Mouse (Mus musculus): ENCODE results near the gene Efnb1.

Gene Efnb1

GRCm38 (mm10) chrX:99153266-99153646 is 17.3 kb downstream of the Efnb1 start:
- DNase-seq (ENCODE audit: low spot score in 2 of 2), result no peak

GRCm38 (mm10) chrX:99154358-99154757 is 18.4 kb downstream of the Efnb1 start:
- no peak for DNase-seq (ENCODE audit: low spot score in 2 of 2)

DNA sequence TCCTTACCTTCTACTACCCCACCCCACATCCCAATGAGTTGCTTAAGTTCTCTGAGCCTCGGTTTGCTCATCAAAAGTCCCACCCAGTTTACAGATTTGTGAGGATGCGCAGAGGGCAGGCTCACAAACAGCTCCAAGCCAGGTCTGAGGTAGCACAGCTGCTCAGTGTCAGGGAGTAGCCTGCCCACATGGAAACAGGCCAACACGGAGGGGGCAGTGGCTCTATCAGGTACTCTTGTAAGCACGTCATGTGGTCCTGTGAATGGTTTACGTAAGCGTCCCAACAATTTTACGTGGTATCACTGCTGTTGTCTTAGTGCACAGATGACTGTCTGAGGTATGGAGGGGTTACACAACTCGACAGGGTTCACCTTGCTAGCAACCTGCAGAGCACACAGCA is 23.1 kb downstream of the Efnb1 start:
- no peak for DNase-seq (ENCODE audit: low spot score in 2 of 2)

DNA sequence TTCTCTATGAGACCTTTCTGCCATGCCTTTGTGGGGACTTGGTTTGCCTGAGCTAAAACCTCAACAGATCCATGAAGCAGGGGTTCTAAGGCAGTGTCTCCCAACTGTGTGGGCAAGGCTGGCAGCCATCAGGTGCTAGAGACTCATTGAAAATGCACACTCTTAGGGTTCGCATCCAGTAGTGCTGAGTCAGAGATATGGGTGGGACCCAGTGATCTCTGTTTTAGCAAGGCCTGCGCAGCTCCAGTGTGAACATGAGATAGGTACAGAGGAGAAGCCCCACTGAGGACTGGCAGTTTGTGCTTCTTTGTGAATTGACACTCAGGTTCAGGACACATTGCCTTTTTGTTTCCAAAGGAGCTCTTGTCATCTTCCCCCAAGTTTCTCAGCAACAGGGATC is 28.2 kb downstream of the Efnb1 start:
- DNase-seq (ENCODE audit: low spot score in 2 of 2), result no peak

- DNase-seq (ENCODE audit: low spot score in 2 of 2), result no peak
Measured at GRCm38 (mm10) chrX:99164855-99165368, 29.0 kb downstream of the Efnb1 start.

GRCm38 (mm10) chrX:99167014-99167413 is 31.1 kb downstream of the Efnb1 start:
- DNase-seq (ENCODE audit: low spot score in 2 of 2), result no peak

- DNase-seq (ENCODE audit: low spot score in 2 of 2), result no peak
Measured at GRCm38 (mm10) chrX:99167550-99167949, 31.6 kb downstream of the Efnb1 start.

DNA sequence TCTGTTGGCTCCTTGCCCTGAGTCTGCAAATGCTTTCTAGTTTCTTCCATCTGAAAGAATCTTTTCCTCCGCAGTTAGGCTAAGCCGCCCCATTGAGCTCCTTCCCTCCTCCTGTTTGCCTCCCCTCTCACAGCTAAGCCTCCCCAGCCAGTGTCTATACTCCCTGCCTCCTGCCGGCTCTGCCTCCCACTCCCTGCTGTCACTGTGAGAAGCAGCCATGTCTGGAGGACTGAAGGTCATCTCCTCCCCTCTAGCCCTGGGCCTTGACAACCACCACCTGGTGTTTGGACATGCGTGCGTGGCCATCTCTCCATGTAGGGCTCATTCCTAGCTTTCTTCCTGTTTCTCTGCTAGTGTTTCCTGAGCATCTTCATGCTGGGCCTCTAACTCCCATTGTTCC is 36.4 kb downstream of the Efnb1 start:
- no peak for DNase-seq (ENCODE audit: low spot score in 2 of 2)

GRCm38 (mm10) chrX:99185081-99185596 is 49.2 kb downstream of the Efnb1 start:
- peak in 1 of 2 experiments; percentile 30 for DNase-seq (ENCODE audit: low spot score in 2 of 2)

DNA sequence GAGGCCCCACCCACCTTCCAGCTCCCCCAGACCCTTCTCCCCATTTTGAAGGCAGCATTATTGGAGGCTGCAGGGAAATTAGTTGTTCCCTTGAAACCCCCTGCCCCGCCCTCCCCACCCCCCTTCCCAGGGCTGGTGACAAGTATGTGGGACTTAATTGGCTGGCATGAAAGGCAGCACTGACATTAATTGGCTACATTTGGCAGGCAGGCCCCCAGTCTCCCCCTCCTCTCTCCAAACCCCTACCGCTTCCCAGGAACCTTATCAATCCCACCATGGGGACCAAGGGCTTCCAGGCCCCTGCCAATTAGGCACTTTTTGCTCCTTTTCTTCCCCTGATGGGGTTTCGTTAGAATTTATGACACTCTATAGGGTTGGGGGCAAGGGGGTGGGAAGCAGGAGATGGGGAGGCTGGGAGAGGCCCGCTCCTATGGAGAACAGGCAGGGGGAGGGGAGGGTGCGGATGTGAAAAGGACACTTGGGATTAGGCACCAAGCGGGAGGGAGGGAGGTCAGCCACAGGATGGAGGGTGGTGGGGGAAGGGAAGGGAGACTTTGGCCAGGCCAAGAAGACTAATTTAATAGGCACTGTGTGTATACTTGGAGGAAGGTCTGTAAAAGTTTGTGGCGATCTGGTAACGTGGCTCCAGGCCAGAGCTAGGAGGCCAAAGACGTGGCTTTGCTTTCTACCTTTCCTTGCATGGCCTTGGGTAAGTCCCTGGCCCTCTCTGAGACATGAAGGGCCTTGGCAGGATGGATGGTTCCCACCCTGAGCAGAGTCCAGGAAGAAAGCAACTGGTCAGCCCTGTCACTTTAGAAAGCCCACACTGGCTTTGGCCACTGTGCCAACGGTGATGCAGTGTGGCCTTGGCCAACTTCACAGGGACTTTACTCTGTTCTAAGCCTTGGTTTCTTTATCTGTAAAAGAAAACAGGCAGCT is 50.8 kb downstream of the Efnb1 start:
- DNase-seq (ENCODE audit: low spot score in 2 of 2), result no peak

DNA sequence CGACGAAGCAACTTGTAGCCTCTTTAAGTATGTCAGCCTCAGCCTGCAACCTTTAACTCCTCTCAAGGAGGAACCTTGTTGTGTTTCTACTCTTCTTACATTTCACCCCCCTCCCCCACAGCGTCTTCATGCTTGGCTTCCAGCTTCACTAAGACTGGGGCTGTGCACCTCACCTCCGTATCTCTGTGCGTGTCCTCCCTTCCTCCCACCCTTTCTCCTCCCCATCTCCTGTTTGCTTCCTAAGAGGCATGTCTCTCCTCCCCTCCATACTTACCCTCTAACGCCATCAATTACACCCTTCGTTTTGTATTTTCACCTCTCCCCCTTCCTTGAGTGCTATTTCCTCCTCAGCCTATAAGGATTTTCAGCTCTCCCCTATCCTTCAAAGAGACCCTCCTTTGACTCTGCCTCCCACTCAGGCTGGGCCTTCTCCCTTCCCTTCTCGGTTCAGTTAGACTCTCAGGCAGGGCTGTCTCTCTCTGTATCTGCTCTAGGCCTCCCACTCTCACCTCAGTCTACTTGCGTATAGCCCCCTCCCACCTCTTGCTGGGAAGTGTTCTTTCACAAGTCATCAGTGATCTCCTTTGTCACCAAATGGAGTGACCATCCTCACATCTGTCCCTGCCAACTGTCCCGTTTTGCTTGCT is 55.6 kb downstream of the Efnb1 start:
- DNase-seq (ENCODE audit: low spot score in 2 of 2), result no peak

DNA sequence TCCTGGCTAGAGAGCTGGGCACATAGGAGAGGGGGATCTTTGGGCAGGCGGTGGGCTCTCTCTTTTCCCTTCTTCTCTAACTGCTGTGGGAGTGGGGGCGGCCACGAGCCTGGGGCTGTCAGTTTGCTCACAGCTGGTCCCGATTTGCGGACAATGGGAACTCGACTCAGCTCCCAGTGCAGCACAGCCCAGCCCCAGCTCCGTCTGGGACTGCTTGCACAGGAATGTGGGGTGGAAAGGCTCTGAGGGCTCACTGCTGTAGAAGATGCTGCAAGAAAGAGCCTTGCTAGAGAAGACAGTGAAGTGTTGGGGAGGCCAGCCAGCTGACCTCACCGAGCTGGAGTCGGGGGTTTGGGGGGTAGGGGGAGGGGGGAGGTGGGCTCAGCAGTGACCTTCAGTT is 61.0 kb downstream of the Efnb1 start:
- DNase-seq (ENCODE audit: low spot score in 2 of 2), result no peak

GRCm38 (mm10) chrX:99198532-99198931 is 62.6 kb downstream of the Efnb1 start:
- DNase-seq (ENCODE audit: low spot score in 2 of 2), result no peak
